Mouse (Mus musculus): Measurements from ENCODE around the gene Ddx5. TPM values are rescaled to one million over a fixed set of nuclear protein-coding genes. Genes with fewer than 3 reads are reported as not detected.

The Ddx5 gene
- total and polyA plus RNA-seq, 3 experiments, result 269 to 1,169 (median 505) TPM

GRCm38 (mm10) chr11:106795679-106796078 lies 6.7 kb upstream of the Ddx5 start:
- no peak for TF ChIP-seq JUN (IDR thresholded peaks at IDR 0.05; ENCODE audit: insufficient read depth, low read depth, low read length)
- TF ChIP-seq E2F4 (IDR thresholded peaks at IDR 0.05; ENCODE audit: insufficient replicate concordance, low read depth, low read length), result no peak
- TF ChIP-seq CHD2 (IDR thresholded peaks at IDR 0.05; ENCODE audit: low read length), result no peak
- no peak for TF ChIP-seq ZC3H11A (IDR thresholded peaks at IDR 0.05; ENCODE audit: low read depth, low read length)
- no peak for TF ChIP-seq UBTF (IDR thresholded peaks at IDR 0.05; ENCODE audit: low read depth, low read length)
- TF ChIP-seq MAZ (IDR thresholded peaks at IDR 0.05; ENCODE audit: low read depth, low read length), result no peak
- TF ChIP-seq NRF1 (IDR thresholded peaks at IDR 0.05; ENCODE audit: low read depth, low read length), result no peak
- TF ChIP-seq TCF12 (IDR thresholded peaks at IDR 0.05; ENCODE audit: low read depth, low read length), result no peak
- TF ChIP-seq RCOR1 (conservative IDR thresholded peaks at IDR 0.05; ENCODE audit: low read depth, low read length), result no peak
- TF ChIP-seq ZMIZ1 (IDR thresholded peaks at IDR 0.05; ENCODE audit: low read depth, low read length), result no peak
- no peak for TF ChIP-seq BHLHE40 (IDR thresholded peaks at IDR 0.05; ENCODE audit: low read depth, low read length)
- TF ChIP-seq IRF4 (IDR thresholded peaks at IDR 0.05; ENCODE audit: low read depth, low read length), result no peak
- Histone ChIP-seq H3K9ac (ENCODE audit: insufficient read depth, low read depth) (no peak overlapping the region), H3K4me2 (ENCODE audit: insufficient read depth, low read depth, poor library complexity, severe bottlenecking) (no peak overlapping the region)

GRCm38 (mm10) chr11:106793846-106794245 lies 4.9 kb upstream of the Ddx5 start:
- H3K9ac ChIP-seq (ENCODE audit: insufficient read depth, low read depth), result no peak overlapping the region
- peaks cover 37 to 72% of the 10 kb centered on the region in 2 experiments for H3K36me3 ChIP-seq (replicated peaks in 1 of 2; ENCODE audit: control insufficient read depth in 1 of 2, insufficient read depth in 1 of 2, low read length in 1 of 2)

More at GRCm38 (mm10) chr11:106795679-106796078, 6.7 kb upstream of the Ddx5 start:
- dilution Hi-C loops (cut with MboI; ENCODE audit: extremely low pct_ligation_motif_present, extremely low pct_unique_long_range_greater_than_20kb, low sequenced_read_pairs) (no loop called here), in situ Hi-C loops (cut with MboI; ENCODE audit: low pct_ligation_motif_present, low pct_unique_long_range_greater_than_20kb, low sequenced_read_pairs) (no loop called here)
- H3K4me3 ChIP-seq (replicated peaks in 1 of 3; ENCODE audit: low read depth in 2 of 3, low read length in 2 of 3, poor library complexity in 1 of 3), result no peak overlapping the region
- no peaks in the 10 kb centered on the region for H3K79me2 ChIP-seq (replicated peaks; ENCODE audit: control insufficient read depth, extremely low read depth, insufficient read depth, poor library complexity, severe bottlenecking)
- no peaks in the 10 kb centered on the region for H3K27me3 ChIP-seq (replicated peaks)
- peaks cover 0 to 13% of the 10 kb centered on the region in 2 experiments; a peak in 1 of 4 replicates for H3K4me1 ChIP-seq (ENCODE audit: control insufficient read depth in 1 of 2, insufficient read depth in 2 of 2)
- H3K9me3 ChIP-seq (replicated peaks; ENCODE audit: low read length), result peaks cover 6% of the 10 kb centered on the region
- H3K27ac ChIP-seq (ENCODE audit: insufficient read depth, low read depth), result no peak overlapping the region
- H3K36me3 ChIP-seq (replicated peaks in 1 of 2; ENCODE audit: control insufficient read depth in 1 of 2, insufficient read depth in 1 of 2, low read length in 1 of 2), result peaks cover 53 to 89% of the 10 kb centered on the region in 2 experiments
- no peak for DNase-seq (ENCODE audit: extremely low read depth)

More at GRCm38 (mm10) chr11:106793846-106794245, 4.9 kb upstream of the Ddx5 start:
- no peak overlapping the region for H3K4me3 ChIP-seq (replicated peaks in 1 of 3; ENCODE audit: low read depth in 2 of 3, low read length in 2 of 3, poor library complexity in 1 of 3)
- peaks cover 6% of the 10 kb centered on the region for H3K9me3 ChIP-seq (replicated peaks; ENCODE audit: low read length)
- H3K27me3 ChIP-seq (replicated peaks), result no peaks in the 10 kb centered on the region
- peaks cover 6% of the 10 kb centered on the region for H3K79me2 ChIP-seq (replicated peaks; ENCODE audit: control insufficient read depth, extremely low read depth, insufficient read depth, poor library complexity, severe bottlenecking)
- no peak overlapping the region for H3K4me2 ChIP-seq (ENCODE audit: insufficient read depth, low read depth, poor library complexity, severe bottlenecking)
- peak; percentile 42 for DNase-seq (ENCODE audit: extremely low read depth)
- H3K4me1 ChIP-seq (ENCODE audit: control insufficient read depth in 1 of 2, insufficient read depth in 2 of 2), result peaks cover 0 to 21% of the 10 kb centered on the region in 2 experiments; a peak in 1 of 4 replicates
- H3K27ac ChIP-seq (ENCODE audit: insufficient read depth, low read depth), result no peak overlapping the region
- TF ChIP-seq CTCF (conservative IDR thresholded peaks at IDR 0.05 in 1 of 2, IDR thresholded peaks at IDR 0.05 in 1 of 2; ENCODE audit: low read depth in 2 of 2, low read length in 2 of 2) (peak; percentile 22 to 62; a peak in 2 of 4 replicates), PAX5 (IDR thresholded peaks at IDR 0.05; ENCODE audit: low read length) (no peak), JUND (conservative IDR thresholded peaks at IDR 0.05; ENCODE audit: low read depth, low read length) (no peak), UBTF (IDR thresholded peaks at IDR 0.05; ENCODE audit: low read depth, low read length) (no peak), SMC3 (IDR thresholded peaks at IDR 0.05; ENCODE audit: low read depth, low read length) (peak; percentile 61), RAD21 (IDR thresholded peaks at IDR 0.05; ENCODE audit: low read depth, low read length) (peak; percentile 25)
- dilution Hi-C loops (cut with MboI; ENCODE audit: extremely low pct_ligation_motif_present, extremely low pct_unique_long_range_greater_than_20kb, low sequenced_read_pairs) (no loop called here), in situ Hi-C loops (cut with MboI; ENCODE audit: low pct_ligation_motif_present, low pct_unique_long_range_greater_than_20kb, low sequenced_read_pairs) (no loop called here)
